Mouse (Mus musculus) lung, postnatal 0 days (tissue): ENCODE data around the gene Stx18. TPM values are rescaled to one million over a fixed set of nuclear protein-coding genes. Genes with fewer than 3 reads are reported as not detected.

Experiments
- ATAC-seq: fragments of 200-750 bp; cut with Nextera tagmentation; 2 replicates; pipeline ENCODE4 v1.8.0; 2017; ENCODE audit warnings: moderate library complexity
- DNase-seq: peaks from one replicate; pipeline ENCODE4 v3.0.0-alpha.2; 2016; ENCODE audit warnings: low spot score
- H3K27ac ChIP-seq: fragments of 300-500 bp; sonication (generic); 2 replicates; pipeline ENCODE4 v1.5.1; 2014; ENCODE audit warnings: antibody characterized with exemption, mild to moderate bottlenecking, low read length, mixed read lengths
- H3K27me3 ChIP-seq: fragments of 300-500 bp; sonication (generic); replicated peaks from 2 replicates; pipeline ENCODE4 v1.6.1; 2014; ENCODE audit warnings: low read length, mixed read lengths; ENCODE audit not compliant: insufficient read depth
- H3K36me3 ChIP-seq: fragments of 300-500 bp; sonication (generic); 2 replicates; pipeline ENCODE4 v1.6.1; 2014; ENCODE audit warnings: low read length, mixed read lengths; ENCODE audit not compliant: insufficient read depth
- H3K4me1 ChIP-seq: fragments of 300-500 bp; sonication (generic); 2 replicates; pipeline ENCODE4 v1.6.1; 2014; ENCODE audit warnings: antibody characterized with exemption, low read depth, low read length, mixed read lengths; ENCODE audit not compliant: insufficient read depth
- H3K4me2 ChIP-seq: fragments of 300-500 bp; sonication (generic); replicated peaks from 2 replicates; pipeline ENCODE4 v1.6.1; 2014; ENCODE audit warnings: low read depth, mild to moderate bottlenecking, low read length, moderate library complexity, mixed read lengths
- H3K4me3 ChIP-seq: fragments of 300-500 bp; sonication (generic); 2 replicates; pipeline ENCODE4 v1.5.1; 2014; ENCODE audit warnings: low read depth, low read length
- H3K9ac ChIP-seq: fragments of 300-500 bp; sonication (generic); replicated peaks from 2 replicates; pipeline ENCODE4 v1.6.1; 2014; ENCODE audit warnings: low read depth, mild to moderate bottlenecking
- H3K9me3 ChIP-seq: fragments of 300-500 bp; sonication (generic); 2 replicates; pipeline ENCODE4 v1.6.1; 2016; ENCODE audit warnings: low read length, mixed read lengths
- CTCF ChIP-seq: IDR thresholded peaks from 2 replicates; pipeline ENCODE4 v1.5.1; 2016; ENCODE audit warnings: antibody characterized with exemption, mild to moderate bottlenecking
- EP300 ChIP-seq: IDR thresholded peaks from 2 replicates; pipeline ENCODE4 v1.6.1; 2016; ENCODE audit warnings: antibody characterized with exemption, mild to moderate bottlenecking, control low read depth
- WGBS: fragments of 180-500 bp; shearing (Covaris S2); extraction: QIAGEN DNeasy Blood & Tissue Kit; methylation state at CpG from one replicate; pipeline ENCODE4 v1.1.7; 2014; 5-methylcytosine and 5-hydroxymethylcytosine counted together
- polyA plus RNA-seq: library from polyadenylated mRNA; unstranded; fragments of >200 nt; fragmentation: Nextera tagmentation; extraction: Ambion mirVana; gene quantifications from 2 replicates; pipeline ENCODE4 v1.2.1, GENCODE M21; 2015

Stx18 gene
- polyA plus RNA-seq, 1 experiment from 2014 or later, result 27.9 TPM

- no peaks in the 10 kb centered on the region for H3K4me1 ChIP-seq
- WGBS, result 89% methylated on average over 1 of the region's 1 CpGs
- H3K36me3 ChIP-seq, result peaks cover 17% of the 10 kb centered on the region; the same call in 1 of the 2 replicates
- no peak overlapping the region for H3K4me3 ChIP-seq
- ATAC-seq, result no peak
- no peak for TF ChIP-seq CTCF
- no peak for TF ChIP-seq EP300
- no peak for DNase-seq
- no peak overlapping the region for H3K4me2 ChIP-seq
- no peaks in the 10 kb centered on the region for H3K27me3 ChIP-seq
- no peaks in the 10 kb centered on the region for H3K9me3 ChIP-seq
- H3K27ac ChIP-seq, result no peak overlapping the region
- H3K9ac ChIP-seq, result no peak overlapping the region
Observed at GRCm38 (mm10) chr5:38117056-38117455, 78.5 kb downstream of the Stx18 start.

- no peak for TF ChIP-seq CTCF
- TF ChIP-seq EP300, result no peak
- 93% methylated on average over 5 of the region's 5 CpGs for WGBS
- ATAC-seq (no peak), DNase-seq (no peak)
- no peaks in the 10 kb centered on the region for H3K4me1 ChIP-seq
- no peak overlapping the region for H3K4me3 ChIP-seq
- no peak overlapping the region for H3K4me2 ChIP-seq
- no peaks in the 10 kb centered on the region for H3K27me3 ChIP-seq
- H3K36me3 ChIP-seq, result peaks cover 12% of the 10 kb centered on the region; the same call in 1 of the 2 replicates
- H3K9ac ChIP-seq, result no peak overlapping the region
- no peak overlapping the region for H3K27ac ChIP-seq
- H3K9me3 ChIP-seq, result no peaks in the 10 kb centered on the region
Observed at GRCm38 (mm10) chr5:38119268-38119667, 80.7 kb downstream of the Stx18 start.

GRCm38 (mm10) chr5:38121699-38122098 is 83.2 kb downstream of the Stx18 start:
- 59% methylated on average over 7 of the region's 7 CpGs for WGBS
- Histone ChIP-seq H3K27me3 (no peaks in the 10 kb centered on the region), H3K36me3 (peaks cover 4% of the 10 kb centered on the region; the same call in 1 of the 2 replicates), H3K27ac (no peak overlapping the region), H3K4me1 (no peaks in the 10 kb centered on the region), H3K4me3 (no peak overlapping the region), H3K9ac (no peak overlapping the region), H3K4me2 (no peak overlapping the region), H3K9me3 (no peaks in the 10 kb centered on the region)
- DNase-seq (no peak), ATAC-seq (no peak)
- TF ChIP-seq EP300, result no peak
- TF ChIP-seq CTCF, result no peak

- DNase-seq (no peak), ATAC-seq (no peak)
- Histone ChIP-seq H3K27ac (no peak overlapping the region), H3K9me3 (no peaks in the 10 kb centered on the region), H3K4me2 (no peak overlapping the region), H3K36me3 (peaks cover 4% of the 10 kb centered on the region; the same call in 1 of the 2 replicates), H3K4me1 (no peaks in the 10 kb centered on the region), H3K4me3 (no peak overlapping the region), H3K27me3 (no peaks in the 10 kb centered on the region), H3K9ac (no peak overlapping the region)
- TF ChIP-seq CTCF (no peak), EP300 (no peak)
- 80% methylated on average over 13 of the region's 13 CpGs for WGBS
Observed at GRCm38 (mm10) chr5:38126519-38127306, 88.2 kb downstream of the Stx18 start.

- TF ChIP-seq EP300, result no peak
- no peak for TF ChIP-seq CTCF
- H3K4me2 ChIP-seq, result no peak overlapping the region
- 83% methylated on average over 2 of the region's 2 CpGs for WGBS
- H3K4me1 ChIP-seq, result no peaks in the 10 kb centered on the region
- no peaks in the 10 kb centered on the region for H3K9me3 ChIP-seq
- no peak overlapping the region for H3K9ac ChIP-seq
- DNase-seq, result no peak
- no peak overlapping the region for H3K4me3 ChIP-seq
- H3K27me3 ChIP-seq, result no peaks in the 10 kb centered on the region
- ATAC-seq, result no peak
- H3K27ac ChIP-seq, result no peak overlapping the region
- H3K36me3 ChIP-seq, result peaks cover 4% of the 10 kb centered on the region; the same call in 1 of the 2 replicates
Observed at GRCm38 (mm10) chr5:38129339-38129738, 90.8 kb downstream of the Stx18 start.

- 92% methylated on average over 9 of the region's 9 CpGs for WGBS
- no peak overlapping the region for H3K9ac ChIP-seq
- H3K4me1 ChIP-seq, result no peaks in the 10 kb centered on the region
- no peaks in the 10 kb centered on the region for H3K27me3 ChIP-seq
- 0 out of 2 replicates have a peak, but pooled peaks cover 5% of the 10 kb centered on the region for H3K36me3 ChIP-seq
- no peak for TF ChIP-seq EP300
- no peak for TF ChIP-seq CTCF
- ATAC-seq, result no peak
- no peak overlapping the region for H3K27ac ChIP-seq
- no peak overlapping the region for H3K4me2 ChIP-seq
- no peaks in the 10 kb centered on the region for H3K9me3 ChIP-seq
- no peak overlapping the region for H3K4me3 ChIP-seq
- DNase-seq, result no peak
Observed at GRCm38 (mm10) chr5:38136247-38136646, 97.7 kb downstream of the Stx18 start.
